Mouse (Mus musculus) E14TG2a.4 (cell line): ENCODE data around the gene Amotl2.

Experiments
- CTCF ChIP-seq: conservative IDR thresholded peaks from 2 replicates; pipeline ENCODE4 v1.5.1; 2014; ENCODE audit warnings: low read length
- NANOG ChIP-seq: IDR thresholded peaks from 2 replicates; pipeline ENCODE4 v1.6.1; 2014; ENCODE audit warnings: borderline replicate concordance, low read length, mixed read lengths
- POU5F1 ChIP-seq: IDR thresholded peaks from 2 replicates; pipeline ENCODE4 v1.6.1; 2014; ENCODE audit warnings: low read length, borderline replicate concordance

DNA sequence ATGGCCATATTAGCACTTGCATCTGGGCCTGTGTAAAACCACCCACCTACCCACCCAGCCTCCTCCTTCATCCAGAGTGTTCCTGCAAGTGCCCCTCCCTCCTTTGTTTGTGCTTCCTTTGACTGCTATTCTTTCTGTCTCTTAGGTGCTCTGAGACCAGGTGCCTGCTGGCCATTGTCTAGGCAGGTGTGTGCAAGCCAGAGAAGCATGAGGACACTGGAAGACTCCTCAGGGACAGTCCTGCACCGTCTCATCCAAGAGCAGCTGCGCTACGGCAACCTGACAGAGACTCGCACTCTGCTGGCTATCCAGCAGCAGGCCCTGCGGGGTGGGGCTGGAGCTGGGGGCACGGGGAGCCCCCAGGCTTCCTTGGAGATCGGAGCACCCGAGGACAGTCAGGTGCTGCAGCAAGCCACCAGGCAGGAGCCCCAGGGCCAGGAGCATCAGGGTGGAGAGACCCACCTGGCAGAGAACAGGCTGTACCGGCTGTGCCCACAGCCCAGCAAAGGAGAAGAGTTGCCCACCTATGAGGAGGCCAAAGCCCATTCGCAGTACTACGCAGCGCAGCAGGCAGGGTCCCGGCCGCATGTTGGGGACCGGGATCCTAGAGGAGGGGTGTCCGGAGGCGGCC, 3.6 kb downstream of the Amotl2 start:
- TF ChIP-seq CTCF = no peak
- no peak for TF ChIP-seq POU5F1
- no peak for TF ChIP-seq NANOG
